Mouse (Mus musculus): ENCODE data around the gene Mfsd4a.

GRCm38 (mm10) chr1:132113098-132113497, 45.2 kb upstream of the Mfsd4a start:
- TF ChIP-seq CTCF (IDR thresholded peaks at IDR 0.05; ENCODE audit: low read depth, low read length) = no peak
- no peak for TF ChIP-seq POLR2A (IDR thresholded peaks at IDR 0.05; ENCODE audit: borderline replicate concordance, low read depth, low read length)
